Mouse (Mus musculus) stomach, postnatal 0 days (tissue): ENCODE data around the gene Fmo1.

Experiments
- CTCF ChIP-seq: IDR thresholded peaks from 2 replicates; pipeline ENCODE4 v1.5.1; 2016; ENCODE audit warnings: antibody characterized with exemption, low read depth, mild to moderate bottlenecking, moderate library complexity
- EP300 ChIP-seq: optimal IDR thresholded peaks from 2 replicates; pipeline ENCODE3; 2016; ENCODE audit warnings: antibody characterized with exemption

- TF ChIP-seq CTCF (no peak), EP300 (no peak)
These were observed 27.4 kb downstream of the Fmo1 start for GRCm38 (mm10) chr1:162838976-162839375.
